Mouse (Mus musculus) lung, embryonic 14.5 days (tissue): ENCODE results near the gene Zbtb42. TPM values are rescaled to one million over a fixed set of nuclear protein-coding genes. Genes with fewer than 3 reads are reported as not detected.

Experiments used
- ATAC-seq: fragments of 200-750 bp; cut with Nextera tagmentation; 2 replicates; pipeline ENCODE4 v1.8.0; 2017; ENCODE audit warnings: mild to moderate bottlenecking, moderate TSS enrichment, moderate library complexity; ENCODE audit not compliant: insufficient read depth
- DNase-seq: peaks from one replicate; pipeline ENCODE4 v3.0.0-alpha.2; 2015
- H3K27ac ChIP-seq: fragments of 300-500 bp; sonication (generic); 2 replicates; pipeline ENCODE4 v1.5.1; 2014; ENCODE audit warnings: low read depth, mild to moderate bottlenecking, moderate library complexity
- H3K27me3 ChIP-seq: fragments of 300-500 bp; sonication (generic); 2 replicates; pipeline ENCODE4 v1.6.1; 2014; ENCODE audit warnings: low read length, control low read depth; ENCODE audit not compliant: insufficient read depth
- H3K36me3 ChIP-seq: fragments of 300-500 bp; sonication (generic); 2 replicates; pipeline ENCODE4 v1.6.1; 2014; ENCODE audit warnings: control low read depth; ENCODE audit not compliant: insufficient read depth
- H3K4me1 ChIP-seq: fragments of 300-500 bp; sonication (generic); 2 replicates; pipeline ENCODE4 v1.6.1; 2014; ENCODE audit warnings: antibody characterized with exemption, control low read depth; ENCODE audit not compliant: insufficient read depth
- H3K4me2 ChIP-seq: fragments of 300-500 bp; sonication (generic); 2 replicates; pipeline ENCODE4 v1.6.1; 2014; ENCODE audit warnings: mild to moderate bottlenecking
- H3K4me3 ChIP-seq: fragments of 300-500 bp; sonication (generic); 2 replicates; pipeline ENCODE4 v1.5.1; 2014; ENCODE audit warnings: low read depth, low read length
- H3K9ac ChIP-seq: fragments of 300-500 bp; sonication (generic); 2 replicates; pipeline ENCODE4 v1.6.1; 2014
- H3K9me3 ChIP-seq: fragments of 300-500 bp; sonication (generic); 2 replicates; pipeline ENCODE4 v1.6.1; 2016; ENCODE audit warnings: low read depth, low read length, control low read depth
- CTCF ChIP-seq: IDR thresholded peaks from 2 replicates; pipeline ENCODE4 v1.5.1; 2016; ENCODE audit warnings: antibody characterized with exemption, low read depth
- whole genome bisulfite sequencing: fragments of 180-500 bp; shearing (Covaris S2); extraction: QIAGEN DNeasy Blood & Tissue Kit; methylation state at CpG from one replicate; pipeline ENCODE4 v1.1.7; 2014; 5-methylcytosine and 5-hydroxymethylcytosine counted together
- polyA plus RNA-seq: library from polyadenylated mRNA; unstranded; fragments of >200 nt; fragmentation: Nextera tagmentation; extraction: Ambion mirVana; gene quantifications from 2 replicates; pipeline ENCODE4 v1.2.1, GENCODE M21; 2014

Zbtb42 gene
- polyA plus RNA-seq, 1 experiment from 2014 or later, result 6.7 TPM

DNA sequence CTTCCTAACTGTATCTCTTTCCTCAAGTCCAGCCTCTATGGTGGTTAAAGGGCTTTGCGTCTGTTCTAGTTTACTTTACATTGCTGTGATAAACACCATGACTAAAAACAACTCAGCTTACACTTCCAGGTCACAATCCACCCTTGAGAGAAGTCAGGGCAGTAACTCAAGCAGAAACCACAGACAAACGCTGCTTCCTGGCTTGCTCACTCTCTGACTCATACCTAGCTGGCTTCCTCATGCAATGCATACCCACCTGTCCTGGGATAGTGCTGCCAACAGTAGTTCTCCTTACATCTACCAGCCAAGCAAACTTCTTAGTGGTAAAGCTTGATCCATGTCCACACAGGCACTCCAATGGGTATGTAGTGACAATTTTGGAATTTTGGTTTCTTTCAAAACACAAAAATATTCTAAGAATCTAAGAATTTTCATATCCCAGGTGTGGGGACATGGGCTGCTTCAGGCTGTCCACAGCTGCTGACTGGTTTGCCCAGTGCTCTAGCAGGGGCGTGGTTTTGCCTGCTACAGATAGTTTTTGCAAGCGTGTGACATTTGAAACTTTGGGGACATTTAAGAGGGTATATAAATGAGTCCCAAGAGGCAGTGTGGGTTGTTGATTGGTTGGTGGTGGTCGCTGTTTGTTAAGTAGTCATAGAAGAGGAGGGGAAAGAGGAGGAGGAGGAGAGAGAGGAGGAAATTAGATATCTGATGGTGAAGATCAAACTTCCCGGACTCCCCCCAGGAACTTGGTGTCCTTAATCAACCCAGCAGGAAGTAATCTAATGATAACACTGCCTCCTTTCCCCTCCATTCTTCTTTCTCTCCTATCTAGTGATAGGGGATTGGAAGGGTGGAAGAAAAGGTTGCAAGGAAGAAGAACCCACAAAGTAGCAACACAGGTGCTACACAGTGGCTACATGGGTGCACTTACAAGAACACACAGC is 24.0 kb downstream of the Zbtb42 start:
- Histone ChIP-seq H3K9me3 (no peaks in the 10 kb centered on the region), H3K9ac (no peak overlapping the region), H3K27me3 (peaks cover 17% of the 10 kb centered on the region; the same call in 1 of the 2 replicates), H3K4me2 (no peak overlapping the region), H3K36me3 (no peaks in the 10 kb centered on the region), H3K4me3 (no peak overlapping the region), H3K4me1 (peaks cover 9% of the 10 kb centered on the region), H3K27ac (no peak overlapping the region)
- TF ChIP-seq CTCF, result no peak
- DNase-seq (no peak), ATAC-seq (no peak)
- 47% methylated on average over 6 of the region's 6 CpGs for WGBS

GRCm38 (mm10) chr12:112706704-112707572 is 28.3 kb downstream of the Zbtb42 start:
- Histone ChIP-seq H3K9ac (no peak overlapping the region), H3K27ac (no peak overlapping the region), H3K9me3 (no peaks in the 10 kb centered on the region), H3K4me1 (no peaks in the 10 kb centered on the region; the same call in 1 of the 2 replicates), H3K4me3 (peak overlapping the region; percentile 8; the same call in 1 of the 2 replicates), H3K36me3 (no peaks in the 10 kb centered on the region), H3K27me3 (peaks cover 10% of the 10 kb centered on the region; the same call in 1 of the 2 replicates), H3K4me2 (peak overlapping the region; percentile 55)
- peak; percentile 100 for TF ChIP-seq CTCF
- ATAC-seq (peak; percentile 85), DNase-seq (peak; percentile 92)
- WGBS, result 10% methylated on average over 32 of the region's 32 CpGs

GRCm38 (mm10) chr12:112707573-112707869 is 28.9 kb downstream of the Zbtb42 start:
- Histone ChIP-seq H3K4me2 (peak overlapping the region; percentile 55), H3K27ac (no peak overlapping the region), H3K9ac (no peak overlapping the region; the same call in 1 of the 2 replicates), H3K27me3 (peaks cover 10% of the 10 kb centered on the region; the same call in 1 of the 2 replicates), H3K9me3 (no peaks in the 10 kb centered on the region), H3K36me3 (no peaks in the 10 kb centered on the region), H3K4me1 (no peaks in the 10 kb centered on the region; the same call in 1 of the 2 replicates), H3K4me3 (no peak overlapping the region)
- no peak for ATAC-seq
- DNase-seq, result no peak
- 19% methylated on average over 8 of the region's 8 CpGs for WGBS
- no peak for TF ChIP-seq CTCF

DNA sequence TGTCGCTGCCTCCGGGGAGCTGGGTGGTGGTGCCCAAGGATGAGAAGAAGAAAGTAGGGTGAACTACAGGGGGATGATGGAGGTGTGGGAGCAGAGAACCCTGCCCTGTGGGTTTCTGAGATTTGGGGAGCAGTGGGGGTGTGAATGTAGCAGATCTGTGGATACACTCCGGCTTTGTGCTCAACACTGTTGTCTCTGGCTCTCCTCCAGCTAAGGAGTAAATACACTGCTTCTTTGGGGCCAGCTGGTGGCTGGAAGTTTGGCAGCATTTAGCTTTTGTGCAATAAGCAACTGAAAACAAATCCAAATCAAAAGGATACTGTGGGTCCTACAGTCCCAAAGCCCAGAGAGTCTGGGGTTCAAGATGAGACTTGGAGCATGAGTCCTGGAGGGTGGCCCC is 35.4 kb downstream of the Zbtb42 start:
- Histone ChIP-seq H3K27me3 (no peaks in the 10 kb centered on the region), H3K4me2 (no peak overlapping the region), H3K9ac (no peak overlapping the region), H3K4me1 (no peaks in the 10 kb centered on the region), H3K27ac (no peak overlapping the region), H3K4me3 (no peak overlapping the region), H3K9me3 (no peaks in the 10 kb centered on the region), H3K36me3 (no peaks in the 10 kb centered on the region)
- WGBS, result 58% methylated on average over 3 of the region's 3 CpGs
- ATAC-seq, result peak; percentile 44
- TF ChIP-seq CTCF, result no peak
- peak; percentile 86 for DNase-seq

GRCm38 (mm10) chr12:112717140-112717539 is 38.5 kb downstream of the Zbtb42 start:
- no peak for ATAC-seq
- no peak overlapping the region for H3K9ac ChIP-seq
- H3K4me2 ChIP-seq, result no peak overlapping the region
- H3K27me3 ChIP-seq, result peaks cover 11% of the 10 kb centered on the region; the same call in 1 of the 2 replicates
- H3K4me1 ChIP-seq, result no peaks in the 10 kb centered on the region
- TF ChIP-seq CTCF, result peak; percentile 74
- H3K4me3 ChIP-seq, result no peak overlapping the region
- no peak overlapping the region for H3K27ac ChIP-seq
- 28% methylated on average over 7 of the region's 7 CpGs for WGBS
- peak; percentile 77 for DNase-seq
- no peaks in the 10 kb centered on the region for H3K36me3 ChIP-seq
- no peaks in the 10 kb centered on the region for H3K9me3 ChIP-seq

DNA sequence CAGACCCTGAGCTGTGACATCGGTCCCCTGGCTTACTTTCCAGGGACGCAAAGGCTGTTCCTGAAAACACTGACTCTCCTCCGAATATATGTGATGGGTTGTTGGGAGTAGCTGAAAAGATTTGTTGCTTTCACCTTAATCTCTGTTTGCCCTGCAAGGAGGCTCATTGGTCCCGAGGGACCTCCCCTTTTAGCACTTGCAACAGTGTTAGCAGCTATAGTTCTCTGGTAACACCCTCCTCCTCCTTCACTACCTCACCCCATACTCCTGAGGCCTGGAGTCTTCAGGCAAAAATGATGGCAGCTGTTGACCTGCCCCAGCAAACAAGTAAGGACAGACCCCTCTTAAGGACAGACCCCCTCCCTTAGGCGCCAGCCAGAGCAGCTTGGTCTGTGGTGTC is 40.4 kb downstream of the Zbtb42 start:
- Histone ChIP-seq H3K4me2 (no peak overlapping the region), H3K27ac (no peak overlapping the region), H3K4me1 (no peaks in the 10 kb centered on the region), H3K9ac (no peak overlapping the region), H3K36me3 (no peaks in the 10 kb centered on the region), H3K27me3 (peaks cover 15% of the 10 kb centered on the region; the same call in 1 of the 2 replicates), H3K9me3 (no peaks in the 10 kb centered on the region), H3K4me3 (no peak overlapping the region)
- ATAC-seq (no peak), DNase-seq (no peak)
- TF ChIP-seq CTCF, result no peak
- 39% methylated on average over 5 of the region's 5 CpGs for WGBS
